Comparison of ENCODE assay signal across 32 mouse cellular contexts in the genomic region with DNA sequence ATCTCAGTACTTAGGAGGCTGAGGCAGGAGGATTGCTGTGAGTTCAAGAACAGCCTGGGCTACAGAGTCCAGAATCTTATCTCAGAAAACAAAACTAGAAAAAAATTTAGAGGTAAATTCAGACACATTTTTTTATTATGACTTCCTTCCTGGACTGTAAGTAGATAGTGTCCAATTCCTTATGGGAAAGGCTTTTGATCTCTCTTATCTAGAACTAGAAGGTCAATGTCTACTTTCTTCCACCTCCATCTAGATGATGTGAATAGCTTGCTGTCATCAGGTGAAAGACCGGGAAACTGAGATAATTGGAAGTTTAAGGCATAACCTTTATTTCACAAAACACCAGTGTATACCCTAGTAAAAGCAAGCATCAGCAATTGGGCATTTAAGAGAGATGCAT.
"Had no signal": no experiment of that assay in that cellular context is flagged by ENCODE, and none has a peak within 500 bp of the region (broad histone marks: within the 10 kb centered on the region; RNA-seq: fewer than 3 reads in every experiment).

No protein-coding gene starts in this region.

- H3K9ac ChIP-seq: limb, embryonic 12.5 days; limb, embryonic 13.5 days; limb, embryonic 15.5 days; liver, embryonic 12.5 days; liver, embryonic 13.5 days; liver, embryonic 14.5 days; liver, embryonic 15.5 days; liver, postnatal 0 days; lung, embryonic 14.5 days; lung, embryonic 15.5 days; midbrain, embryonic 12.5 days; midbrain, embryonic 13.5 days; midbrain, embryonic 15.5 days; neural tube, embryonic 12.5 days had no signal

- H3K4me2 ChIP-seq: limb, embryonic 12.5 days; limb, embryonic 13.5 days; limb, embryonic 15.5 days; liver, embryonic 11.5 days; liver, embryonic 12.5 days; liver, embryonic 13.5 days; liver, embryonic 15.5 days; lung, embryonic 14.5 days; lung, embryonic 15.5 days; midbrain, embryonic 11.5 days; midbrain, embryonic 12.5 days; midbrain, embryonic 13.5 days; midbrain, embryonic 15.5 days; neural tube, embryonic 12.5 days had no signal

- H3K4me1 ChIP-seq: limb, embryonic 10.5 days; limb, embryonic 13.5 days; limb, embryonic 15.5 days; midbrain, embryonic 15.5 days; neural tube, embryonic 12.5 days had no signal

- ATAC-seq: liver, embryonic 12.5 days; liver, postnatal 0 days; lung, postnatal 0 days; midbrain, embryonic 13.5 days; midbrain, embryonic 15.5 days; midbrain, embryonic 16.5 days had no signal

- H3K27ac ChIP-seq: limb, embryonic 10.5 days; limb, embryonic 12.5 days; limb, embryonic 13.5 days; limb, embryonic 15.5 days; liver, embryonic 12.5 days; liver, embryonic 13.5 days; liver, embryonic 14.5 days; liver, embryonic 15.5 days; lung, embryonic 15.5 days; macrophage; midbrain, embryonic 10.5 days; midbrain, embryonic 12.5 days; midbrain, embryonic 13.5 days; midbrain, embryonic 15.5 days; neural tube, embryonic 12.5 days had no signal

- H3K36me3 ChIP-seq: limb, embryonic 10.5 days; limb, embryonic 12.5 days; limb, embryonic 13.5 days; limb, embryonic 15.5 days; liver, embryonic 12.5 days; liver, embryonic 13.5 days; liver, embryonic 15.5 days; lung, embryonic 15.5 days; midbrain, embryonic 10.5 days; midbrain, embryonic 12.5 days; midbrain, embryonic 13.5 days; midbrain, embryonic 15.5 days; neural tube, embryonic 12.5 days had no signal

- DNase-seq: left cerebral cortex, postnatal 4 days; liver; liver, embryonic 13.5 days; liver, postnatal 0 days; lung, adult 18-20 months; lung, adult 2 months; lung, embryonic 14.5 days; lung, postnatal 10 days; lung, postnatal 14 days; lung, postnatal 36 days; lung, postnatal 4 days; midbrain, embryonic 14.5 days had no signal

- H3K9me3 ChIP-seq: limb, embryonic 10.5 days; limb, embryonic 12.5 days; limb, embryonic 13.5 days; limb, embryonic 15.5 days; liver, embryonic 12.5 days; liver, embryonic 13.5 days; liver, embryonic 15.5 days; lung, embryonic 15.5 days; megakaryocyte, embryonic 14.5 days; midbrain, embryonic 10.5 days; midbrain, embryonic 12.5 days; midbrain, embryonic 13.5 days; midbrain, embryonic 15.5 days; neural tube, embryonic 12.5 days had no signal

- H3K4me3 ChIP-seq: limb, embryonic 10.5 days; limb, embryonic 12.5 days; limb, embryonic 13.5 days; limb, embryonic 15.5 days; liver, embryonic 12.5 days; liver, embryonic 13.5 days; liver, embryonic 15.5 days; lung, embryonic 15.5 days; megakaryocyte, embryonic 14.5 days; midbrain, embryonic 10.5 days; midbrain, embryonic 12.5 days; midbrain, embryonic 13.5 days; midbrain, embryonic 15.5 days; myocyte; neural tube, embryonic 12.5 days had no signal

- H3K27me3 ChIP-seq: limb, embryonic 12.5 days; limb, embryonic 13.5 days; limb, embryonic 15.5 days; liver, embryonic 12.5 days; liver, embryonic 13.5 days; liver, embryonic 15.5 days; lung, embryonic 15.5 days; megakaryocyte, embryonic 14.5 days; midbrain, embryonic 12.5 days; midbrain, embryonic 13.5 days; midbrain, embryonic 15.5 days; neural tube, embryonic 12.5 days had no signal
